Mouse (Mus musculus): ENCODE measurements around the gene Rin3.

The Rin3 gene

DNA sequence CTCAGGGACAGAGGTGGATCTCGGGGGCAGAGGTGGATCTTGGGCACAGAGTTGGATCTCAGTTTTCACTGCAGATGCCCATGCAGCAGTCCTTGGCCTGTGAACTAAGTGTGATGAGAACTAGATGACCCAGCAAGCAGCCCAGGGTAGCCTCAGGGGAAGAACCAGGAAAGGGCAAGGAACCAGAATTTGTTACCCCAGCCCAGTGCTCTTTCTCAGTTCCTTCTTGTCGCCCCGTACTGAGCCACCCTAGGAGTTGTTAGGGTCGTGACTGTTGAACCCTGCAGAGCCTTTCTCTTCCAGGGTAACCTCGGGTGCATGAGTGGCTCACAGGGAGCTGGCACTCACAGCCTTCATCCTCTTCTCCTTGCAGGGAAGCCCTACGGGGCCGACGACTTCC, 99.3 kb downstream of the Rin3 start:
- DNase-seq, result no peak

- DNase-seq, result no peak
Measured at GRCm38 (mm10) chr12:102383288-102383687, 100.4 kb downstream of the Rin3 start.

DNA sequence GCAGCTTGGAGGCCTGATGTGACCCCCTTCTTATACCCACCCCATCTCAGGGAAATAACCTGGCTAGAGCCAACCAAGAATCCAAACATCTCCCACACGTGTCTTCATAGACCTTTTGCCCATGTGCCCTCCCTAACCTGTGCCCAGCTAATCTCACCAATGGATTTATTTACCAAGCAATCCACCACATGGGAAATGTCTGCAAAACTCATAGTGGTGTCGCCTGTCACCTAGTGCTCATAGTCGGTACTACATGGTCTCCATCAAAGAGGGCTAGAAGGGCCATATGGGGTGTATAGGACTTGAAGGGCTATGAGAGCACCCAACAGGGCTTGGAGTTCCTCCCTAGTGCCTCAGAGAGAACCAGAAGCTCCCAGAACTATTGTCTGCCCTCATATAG, 102.0 kb downstream of the Rin3 start:
- DNase-seq, result peak; percentile 69

- peak; percentile 86 for DNase-seq
Measured at GRCm38 (mm10) chr12:102387219-102387917, 104.5 kb downstream of the Rin3 start.

DNA sequence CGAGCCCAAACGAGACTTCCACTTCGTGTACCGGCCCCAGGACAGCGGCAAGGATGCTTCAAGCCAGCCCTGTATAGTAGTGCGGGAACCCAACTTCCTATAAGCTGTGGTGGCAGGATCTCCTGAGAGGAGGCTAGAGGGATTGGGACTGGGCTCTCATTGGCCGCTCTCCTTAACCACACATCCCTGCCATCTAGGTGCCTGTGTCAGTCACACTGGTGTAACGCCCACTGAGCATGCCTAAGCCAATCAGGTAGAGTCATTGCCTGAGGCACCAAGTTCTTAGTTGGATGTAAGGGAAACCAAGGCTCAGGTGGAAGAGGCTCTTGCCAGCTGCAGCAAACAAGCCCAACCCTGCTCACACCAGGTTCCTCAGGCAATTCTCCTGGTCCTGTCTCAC, 107.2 kb downstream of the Rin3 start:
- peak; percentile 6 for DNase-seq

- no peak for DNase-seq
Measured at GRCm38 (mm10) chr12:102391109-102391508, 108.3 kb downstream of the Rin3 start.

DNA sequence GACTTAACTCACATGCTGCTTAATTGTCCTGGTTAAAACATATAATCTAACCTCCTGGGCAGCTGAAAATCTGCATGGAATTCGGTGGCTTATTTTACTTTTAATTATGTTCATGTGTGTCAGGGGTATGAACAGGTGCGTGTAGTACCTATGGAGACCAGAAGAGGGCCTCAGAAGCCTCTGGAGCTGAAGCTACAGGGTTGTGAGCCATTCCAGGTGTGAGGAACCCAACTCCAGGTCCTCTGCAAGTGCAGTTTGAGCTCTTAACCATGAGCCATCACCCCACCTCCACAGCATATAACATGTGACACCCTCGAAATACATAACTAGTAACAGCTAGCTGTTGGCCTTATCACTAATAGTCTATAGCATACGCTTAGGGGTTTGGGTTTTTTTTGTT, 109.1 kb downstream of the Rin3 start:
- DNase-seq, result peak; percentile 27

GRCm38 (mm10) chr12:102394496-102394895, 111.6 kb downstream of the Rin3 start:
- DNase-seq, result no peak

- DNase-seq, result no peak
Measured at GRCm38 (mm10) chr12:102395537-102395936, 112.7 kb downstream of the Rin3 start.

DNA sequence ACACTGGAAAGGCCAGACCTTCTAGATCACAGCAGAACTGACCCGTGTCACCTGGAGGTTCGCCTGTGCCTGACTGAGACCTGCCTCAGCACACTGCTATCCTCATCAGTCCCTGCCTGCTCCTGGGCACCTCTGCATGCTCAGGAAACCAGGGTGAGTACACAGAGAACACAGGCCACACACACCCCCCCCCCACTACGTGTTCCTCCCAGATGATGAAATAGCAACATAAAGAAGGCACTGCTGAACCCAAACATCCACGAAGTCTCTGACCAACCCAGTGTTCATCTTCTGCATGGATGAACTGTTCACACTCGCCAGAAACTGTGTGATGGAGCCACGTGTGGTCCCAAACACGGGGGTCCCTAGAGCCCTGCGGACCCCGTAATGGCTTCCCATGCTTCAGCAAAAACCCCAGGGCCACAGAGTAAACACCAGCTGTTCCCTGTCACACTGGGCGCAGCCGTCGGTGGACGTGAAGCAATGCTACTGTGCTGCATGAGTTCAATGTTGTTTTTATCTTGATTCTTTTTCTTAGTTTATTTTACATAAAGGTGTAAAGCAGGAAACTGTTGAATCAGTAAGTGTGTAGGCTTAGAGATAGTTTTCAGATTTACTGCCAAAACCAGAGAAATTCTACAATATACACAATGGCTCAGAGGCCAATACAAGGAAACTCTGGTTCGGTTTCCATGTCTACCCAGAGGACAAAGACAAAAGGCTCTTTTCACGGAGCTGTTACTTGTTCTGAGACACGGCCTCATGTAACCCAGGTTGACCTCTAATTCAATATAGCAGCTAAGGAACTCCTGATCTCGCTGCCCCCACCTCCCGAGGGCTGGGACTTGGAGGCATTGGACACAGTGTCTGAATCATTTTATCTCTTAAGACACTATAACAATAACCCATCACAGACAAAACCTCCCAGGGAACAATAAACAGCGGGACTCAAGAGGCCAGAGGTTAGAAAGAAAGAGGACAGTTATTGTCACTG, 113.4 kb downstream of the Rin3 start:
- DNase-seq, result peak; percentile 63

- no peak for DNase-seq
Measured at GRCm38 (mm10) chr12:102398588-102398987, 115.7 kb downstream of the Rin3 start.

GRCm38 (mm10) chr12:102413171-102413570, 130.3 kb downstream of the Rin3 start:
- no peak for DNase-seq

DNA sequence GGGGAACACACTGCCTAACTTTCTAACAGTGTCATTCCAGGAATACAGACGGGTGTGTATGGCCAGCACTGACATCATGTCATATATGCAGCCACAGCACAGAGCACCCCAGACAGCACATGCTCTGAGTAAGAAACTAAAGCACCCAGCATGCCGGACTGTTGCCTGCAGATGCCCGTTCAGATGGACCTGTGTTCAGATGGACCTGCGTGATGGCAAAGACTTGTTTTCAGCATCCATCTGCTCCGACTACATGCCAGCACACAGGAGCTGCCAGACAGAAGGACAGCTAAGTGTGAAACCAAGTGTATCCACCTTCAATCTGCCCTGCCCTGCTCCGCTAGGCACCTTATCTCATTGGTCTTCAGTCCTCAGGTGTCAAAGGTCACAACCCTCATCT, 131.8 kb downstream of the Rin3 start:
- DNase-seq, result no peak

GRCm38 (mm10) chr12:102416391-102416837, 133.6 kb downstream of the Rin3 start:
- no peak for DNase-seq

GRCm38 (mm10) chr12:102416955-102417510, 134.2 kb downstream of the Rin3 start:
- no peak for DNase-seq

GRCm38 (mm10) chr12:102417701-102418100, 134.9 kb downstream of the Rin3 start:
- no peak for DNase-seq

- no peak for DNase-seq
Measured at GRCm38 (mm10) chr12:102419544-102419943, 136.7 kb downstream of the Rin3 start.

- DNase-seq, result no peak
Measured at GRCm38 (mm10) chr12:102420168-102420890, 137.5 kb downstream of the Rin3 start.

DNA sequence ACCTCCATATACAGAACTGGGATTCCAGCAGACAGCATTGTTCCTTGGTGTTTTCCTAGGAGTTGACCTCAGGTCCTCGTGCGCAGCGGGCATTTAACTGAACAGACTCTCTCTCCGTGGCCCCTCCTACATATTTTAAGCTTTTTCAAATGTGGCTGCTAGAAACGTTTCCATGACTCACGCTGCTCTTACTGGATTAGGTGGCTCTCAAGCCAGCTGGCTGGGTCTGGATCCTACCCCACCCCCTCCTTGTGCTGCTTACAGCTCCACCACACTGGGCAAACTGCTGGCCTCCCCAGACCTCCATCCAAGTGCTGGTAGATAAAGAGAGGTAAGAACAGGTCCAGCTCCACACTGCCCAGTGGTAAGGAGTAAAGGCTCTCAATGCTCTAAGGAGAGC, 139.2 kb downstream of the Rin3 start:
- DNase-seq, result no peak

DNA sequence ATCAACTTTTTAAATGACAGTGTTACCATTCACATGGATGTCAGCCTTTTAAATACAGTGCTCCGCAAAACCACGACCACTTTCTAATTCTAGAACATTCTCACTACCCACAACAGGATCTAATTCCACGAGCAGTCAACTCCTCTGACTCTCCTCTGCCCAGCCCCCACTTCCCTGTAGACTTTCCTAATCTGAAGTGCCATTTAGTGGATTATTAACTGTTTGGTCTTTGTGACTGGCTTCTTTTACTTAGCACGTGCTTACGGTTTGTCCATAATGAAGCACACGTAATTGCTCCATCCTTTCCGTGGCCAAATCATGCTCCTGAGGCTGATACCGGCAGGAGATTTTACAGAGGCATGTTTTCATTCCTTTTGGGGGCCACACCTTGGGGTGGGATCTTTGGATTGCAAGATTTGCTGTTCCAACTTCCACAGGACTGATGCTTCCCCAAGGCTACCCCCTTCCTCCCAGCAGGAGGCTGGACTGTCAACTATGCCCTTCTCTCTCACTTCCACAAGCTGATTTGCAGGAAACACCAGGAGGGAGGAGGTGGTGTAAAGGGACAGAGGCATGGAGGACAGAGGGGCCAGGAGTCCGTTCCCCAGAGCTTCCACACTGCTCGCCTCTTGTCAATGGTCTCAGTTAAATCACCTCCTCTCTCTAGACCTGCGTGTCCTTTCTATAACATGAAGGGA, 139.9 kb downstream of the Rin3 start:
- DNase-seq, result no peak

GRCm38 (mm10) chr12:102423625-102424024, 140.8 kb downstream of the Rin3 start:
- no peak for DNase-seq

GRCm38 (mm10) chr12:102424456-102424855, 141.6 kb downstream of the Rin3 start:
- no peak for DNase-seq
